Mouse (Mus musculus): ENCODE measurements around the gene Ret. TPM values are rescaled to one million over a fixed set of nuclear protein-coding genes. Genes with fewer than 3 reads are reported as not detected.

The Ret gene
- polyA plus RNA-seq, 1 experiment from 2014 or later = 1.9 TPM

GRCm38 (mm10) chr6:118195108-118195507 lies 2.4 kb downstream of the Ret start:
- Histone ChIP-seq H3K9ac (no peak overlapping the region), H3K4me3 (no peak overlapping the region), H3K4me2 (replicated peaks) (no peak overlapping the region), H3K4me1 (0 out of 2 replicates have a peak, but pooled peaks cover 10% of the 10 kb centered on the region), H3K36me3 (no peaks in the 10 kb centered on the region), H3K9me3 (no peaks in the 10 kb centered on the region), H3K27me3 (peaks cover 73% of the 10 kb centered on the region), H3K27ac (no peak overlapping the region)
- no peak for ATAC-seq (ENCODE audit: insufficient number of reproducible peaks, insufficient read depth, low FRiP score, low TSS enrichment)
- WGBS = 31% methylated on average over 8 of the region's 8 CpGs

GRCm38 (mm10) chr6:118192882-118193281 lies 4.6 kb downstream of the Ret start:
- no peaks in the 10 kb centered on the region for H3K36me3 ChIP-seq
- no peak for ATAC-seq (ENCODE audit: insufficient number of reproducible peaks, insufficient read depth, low FRiP score, low TSS enrichment)

GRCm38 (mm10) chr6:118192199-118192598 lies 5.3 kb downstream of the Ret start:
- H3K27me3 ChIP-seq = peaks cover 44% of the 10 kb centered on the region
- 69% methylated on average over 4 of the region's 4 CpGs for WGBS

More at GRCm38 (mm10) chr6:118192882-118193281, 4.6 kb downstream of the Ret start:
- no peak overlapping the region for H3K4me3 ChIP-seq
- no peaks in the 10 kb centered on the region for H3K9me3 ChIP-seq
- H3K27me3 ChIP-seq = peaks cover 50% of the 10 kb centered on the region
- 71% methylated on average over 3 of the region's 3 CpGs for WGBS
- 0 out of 2 replicates have a peak, but pooled peaks cover 9% of the 10 kb centered on the region for H3K4me1 ChIP-seq
- H3K27ac ChIP-seq = no peak overlapping the region
- no peak overlapping the region for H3K4me2 ChIP-seq (replicated peaks)
- no peak overlapping the region for H3K9ac ChIP-seq

GRCm38 (mm10) chr6:118189764-118190163 lies 7.8 kb downstream of the Ret start:
- Histone ChIP-seq H3K4me1 (no peaks in the 10 kb centered on the region), H3K27ac (no peak overlapping the region), H3K4me2 (replicated peaks) (no peak overlapping the region), H3K9me3 (no peaks in the 10 kb centered on the region), H3K9ac (no peak overlapping the region), H3K27me3 (peaks cover 19% of the 10 kb centered on the region), H3K36me3 (no peaks in the 10 kb centered on the region), H3K4me3 (no peak overlapping the region)
- ATAC-seq (ENCODE audit: insufficient number of reproducible peaks, insufficient read depth, low FRiP score, low TSS enrichment) = no peak
- 52% methylated on average over 3 of the region's 3 CpGs for WGBS

More at GRCm38 (mm10) chr6:118192199-118192598, 5.3 kb downstream of the Ret start:
- Histone ChIP-seq H3K4me1 (0 out of 2 replicates have a peak, but pooled peaks cover 2% of the 10 kb centered on the region), H3K9me3 (no peaks in the 10 kb centered on the region), H3K27ac (no peak overlapping the region), H3K36me3 (no peaks in the 10 kb centered on the region), H3K4me2 (replicated peaks) (no peak overlapping the region), H3K4me3 (no peak overlapping the region), H3K9ac (no peak overlapping the region)
- ATAC-seq (ENCODE audit: insufficient number of reproducible peaks, insufficient read depth, low FRiP score, low TSS enrichment) = no peak

GRCm38 (mm10) chr6:118188599-118188998 lies 8.9 kb downstream of the Ret start:
- H3K27ac ChIP-seq = no peak overlapping the region
- no peaks in the 10 kb centered on the region for H3K4me1 ChIP-seq
- no peak overlapping the region for H3K4me2 ChIP-seq (replicated peaks)
- no peak overlapping the region for H3K9ac ChIP-seq
- H3K27me3 ChIP-seq = peaks cover 10% of the 10 kb centered on the region; the same call in 1 of the 2 replicates
- no peak for ATAC-seq (ENCODE audit: insufficient number of reproducible peaks, insufficient read depth, low FRiP score, low TSS enrichment)
- no peaks in the 10 kb centered on the region for H3K36me3 ChIP-seq
- no peaks in the 10 kb centered on the region for H3K9me3 ChIP-seq
- 71% methylated on average over 9 of the region's 9 CpGs for WGBS
- H3K4me3 ChIP-seq = no peak overlapping the region

GRCm38 (mm10) chr6:118187285-118187641 lies 10.3 kb downstream of the Ret start:
- ATAC-seq (ENCODE audit: insufficient number of reproducible peaks, insufficient read depth, low FRiP score, low TSS enrichment) = no peak
- no peak overlapping the region for H3K9ac ChIP-seq
- no peak overlapping the region for H3K27ac ChIP-seq
- WGBS = 84% methylated on average over 3 of the region's 3 CpGs
- no peaks in the 10 kb centered on the region for H3K27me3 ChIP-seq
- no peaks in the 10 kb centered on the region for H3K9me3 ChIP-seq
- no peaks in the 10 kb centered on the region for H3K36me3 ChIP-seq
- no peaks in the 10 kb centered on the region for H3K4me1 ChIP-seq
- H3K4me2 ChIP-seq (replicated peaks) = no peak overlapping the region
- H3K4me3 ChIP-seq = no peak overlapping the region

GRCm38 (mm10) chr6:118186620-118187284 lies 10.8 kb downstream of the Ret start:
- H3K27me3 ChIP-seq = no peaks in the 10 kb centered on the region
- no peaks in the 10 kb centered on the region for H3K36me3 ChIP-seq
- no peak overlapping the region for H3K4me2 ChIP-seq (replicated peaks)
- no peaks in the 10 kb centered on the region for H3K9me3 ChIP-seq
- H3K4me3 ChIP-seq = no peak overlapping the region
- no peak for ATAC-seq (ENCODE audit: insufficient number of reproducible peaks, insufficient read depth, low FRiP score, low TSS enrichment)
- no peaks in the 10 kb centered on the region for H3K4me1 ChIP-seq
- H3K9ac ChIP-seq = no peak overlapping the region
- H3K27ac ChIP-seq = no peak overlapping the region
- 65% methylated on average over 17 of the region's 17 CpGs for WGBS

- Histone ChIP-seq H3K9me3 (no peaks in the 10 kb centered on the region), H3K4me1 (no peaks in the 10 kb centered on the region), H3K27ac (no peak overlapping the region), H3K36me3 (no peaks in the 10 kb centered on the region), H3K9ac (no peak overlapping the region), H3K4me3 (no peak overlapping the region), H3K27me3 (no peaks in the 10 kb centered on the region), H3K4me2 (replicated peaks) (no peak overlapping the region)
- WGBS = 91% methylated on average over 10 of the region's 10 CpGs
- ATAC-seq (ENCODE audit: insufficient number of reproducible peaks, insufficient read depth, low FRiP score, low TSS enrichment) = no peak
Measured at GRCm38 (mm10) chr6:118184126-118184525, 13.4 kb downstream of the Ret start.

GRCm38 (mm10) chr6:118180085-118180423 lies 17.5 kb downstream of the Ret start:
- 83% methylated on average over 12 of the region's 12 CpGs for WGBS
- Histone ChIP-seq H3K4me2 (replicated peaks) (no peak overlapping the region), H3K9ac (no peak overlapping the region), H3K27ac (no peak overlapping the region), H3K9me3 (no peaks in the 10 kb centered on the region), H3K4me3 (no peak overlapping the region), H3K27me3 (no peaks in the 10 kb centered on the region), H3K36me3 (no peaks in the 10 kb centered on the region), H3K4me1 (no peaks in the 10 kb centered on the region)
- ATAC-seq (ENCODE audit: insufficient number of reproducible peaks, insufficient read depth, low FRiP score, low TSS enrichment) = no peak

GRCm38 (mm10) chr6:118179316-118180084 lies 18.0 kb downstream of the Ret start:
- ATAC-seq (ENCODE audit: insufficient number of reproducible peaks, insufficient read depth, low FRiP score, low TSS enrichment) = no peak
- H3K9ac ChIP-seq = no peak overlapping the region
- H3K36me3 ChIP-seq = no peaks in the 10 kb centered on the region
- no peak overlapping the region for H3K4me3 ChIP-seq
- WGBS = 65% methylated on average over 13 of the region's 13 CpGs
- no peak overlapping the region for H3K27ac ChIP-seq
- H3K9me3 ChIP-seq = no peaks in the 10 kb centered on the region
- no peaks in the 10 kb centered on the region for H3K4me1 ChIP-seq
- no peaks in the 10 kb centered on the region for H3K27me3 ChIP-seq
- no peak overlapping the region for H3K4me2 ChIP-seq (replicated peaks)

GRCm38 (mm10) chr6:118173975-118174328 lies 23.6 kb downstream of the Ret start:
- H3K4me2 ChIP-seq (replicated peaks) = no peak overlapping the region
- no peaks in the 10 kb centered on the region for H3K36me3 ChIP-seq
- no peaks in the 10 kb centered on the region for H3K4me1 ChIP-seq
- ATAC-seq (ENCODE audit: insufficient number of reproducible peaks, insufficient read depth, low FRiP score, low TSS enrichment) = no peak
- no peak overlapping the region for H3K4me3 ChIP-seq
- H3K9ac ChIP-seq = no peak overlapping the region
- H3K27ac ChIP-seq = no peak overlapping the region
- no peaks in the 10 kb centered on the region for H3K27me3 ChIP-seq
- WGBS = 72% methylated on average over 5 of the region's 5 CpGs
- no peaks in the 10 kb centered on the region for H3K9me3 ChIP-seq

- no peak for ATAC-seq (ENCODE audit: insufficient number of reproducible peaks, insufficient read depth, low FRiP score, low TSS enrichment)
- Histone ChIP-seq H3K27ac (no peak overlapping the region), H3K36me3 (no peaks in the 10 kb centered on the region), H3K4me3 (no peak overlapping the region), H3K9ac (no peak overlapping the region), H3K4me1 (no peaks in the 10 kb centered on the region), H3K9me3 (no peaks in the 10 kb centered on the region), H3K4me2 (replicated peaks) (no peak overlapping the region), H3K27me3 (no peaks in the 10 kb centered on the region)
- WGBS = 89% methylated on average over 18 of the region's 18 CpGs
Measured at GRCm38 (mm10) chr6:118173251-118173974, 24.1 kb downstream of the Ret start.

Measured in embryonic facial prominence, embryonic 12.5 days (tissue).